Mouse (Mus musculus) C2C12 (cell line): Measurements from ENCODE around the gene Bscl2. TPM values are rescaled to one million over a fixed set of nuclear protein-coding genes. Genes with fewer than 3 reads are reported as not detected.
A peak's percentile ranks its signal among the peaks of the same experiment; 100 is the strongest.

Source experiments
- H3K27me3 ChIP-seq: one replicate; pipeline ENCODE4 v1.6.1; 2011; ENCODE audit not compliant: control insufficient read depth, insufficient read depth, insufficient read length
- H3K36me3 ChIP-seq: one replicate; pipeline ENCODE4 v1.6.1; 2011; ENCODE audit not compliant: control insufficient read depth, insufficient read depth
- H3K4me3 ChIP-seq: one replicate; pipeline ENCODE4 v1.5.1; 2011; ENCODE audit warnings: mild to moderate bottlenecking, control low read depth; ENCODE audit not compliant: poor library complexity, insufficient read depth, severe bottlenecking
- H3K79me2 ChIP-seq: one replicate; pipeline ENCODE4 v1.6.1; 2011; ENCODE audit not compliant: control insufficient read depth, insufficient read depth
- H3K79me3 ChIP-seq: one replicate; pipeline ENCODE4 v1.6.1; 2011; ENCODE audit warnings: low read depth, control low read depth
- H3ac ChIP-seq: one replicate; pipeline ENCODE3; 2011; ENCODE audit warnings: low read depth; ENCODE audit not compliant: control insufficient read depth, insufficient read length
- CEBPB ChIP-seq: IDR thresholded peaks from one replicate; pipeline ENCODE4 v1.6.1; 2011; ENCODE audit warnings: low read depth, mild to moderate bottlenecking, control low read depth, moderate library complexity
- CTCF ChIP-seq: IDR thresholded peaks from one replicate; pipeline ENCODE4 v1.5.1; 2011; ENCODE audit not compliant: control insufficient read depth, insufficient read depth, insufficient read length
- FOSL1 ChIP-seq: IDR thresholded peaks from one replicate; pipeline ENCODE4 v1.8.0; 2011; ENCODE audit warnings: mild to moderate bottlenecking, low read length; ENCODE audit not compliant: poor library complexity, insufficient read depth, severe bottlenecking
- MAX ChIP-seq: IDR thresholded peaks from one replicate; pipeline ENCODE4 v1.6.1; 2011; ENCODE audit warnings: mild to moderate bottlenecking, control low read depth
- MYOD1 ChIP-seq: IDR thresholded peaks from one replicate; pipeline ENCODE4 v1.6.1; 2011; ENCODE audit warnings: low read depth; ENCODE audit not compliant: control insufficient read depth, insufficient read length
- MYOG ChIP-seq: IDR thresholded peaks from one replicate; pipeline ENCODE4 v1.6.1; 2011; ENCODE audit not compliant: control insufficient read depth, insufficient read length; ENCODE audit errors: extremely low read depth
- USF1 ChIP-seq: IDR thresholded peaks from one replicate; pipeline ENCODE4 v1.6.1; 2011; ENCODE audit warnings: low read depth, mild to moderate bottlenecking, control low read depth, moderate library complexity
- polyA plus RNA-seq: library from polyadenylated mRNA; unstranded; fragments of >200 nt; fragmentation: generic; extraction: Trizol; gene quantifications from one replicate; pipeline ENCODE4 v1.2.1, GENCODE M21; 2012; ENCODE audit warnings: missing spikeins

Gene Bscl2
- polyA plus RNA-seq, 1 experiment: 5.4 TPM

- H3K4me3 ChIP-seq: no peak within 1 kb of the TSS
- no peaks in the 10 kb centered on the region for H3K79me2 ChIP-seq
- no peak for TF ChIP-seq CTCF
- TF ChIP-seq FOSL1: no peak
- no peak for TF ChIP-seq MYOG
- no peak for TF ChIP-seq USF1
- no peak for TF ChIP-seq MAX
- no peak for TF ChIP-seq CEBPB
- no peak for TF ChIP-seq MYOD1
- no peak within 1 kb of the TSS for H3ac ChIP-seq
- H3K36me3 ChIP-seq: peaks cover 63% of the 10 kb centered on the region
- H3K79me3 ChIP-seq: no peaks in the 10 kb centered on the region
- H3K27me3 ChIP-seq: no peaks in the 10 kb centered on the region
Observed at GRCm38 (mm10) chr19:8839103-8839907, 2.0 kb downstream of the Bscl2 start, which contains the start of gene Gng3. Gene Gng3 (minus strand): TSS chr19:8839194.

DNA sequence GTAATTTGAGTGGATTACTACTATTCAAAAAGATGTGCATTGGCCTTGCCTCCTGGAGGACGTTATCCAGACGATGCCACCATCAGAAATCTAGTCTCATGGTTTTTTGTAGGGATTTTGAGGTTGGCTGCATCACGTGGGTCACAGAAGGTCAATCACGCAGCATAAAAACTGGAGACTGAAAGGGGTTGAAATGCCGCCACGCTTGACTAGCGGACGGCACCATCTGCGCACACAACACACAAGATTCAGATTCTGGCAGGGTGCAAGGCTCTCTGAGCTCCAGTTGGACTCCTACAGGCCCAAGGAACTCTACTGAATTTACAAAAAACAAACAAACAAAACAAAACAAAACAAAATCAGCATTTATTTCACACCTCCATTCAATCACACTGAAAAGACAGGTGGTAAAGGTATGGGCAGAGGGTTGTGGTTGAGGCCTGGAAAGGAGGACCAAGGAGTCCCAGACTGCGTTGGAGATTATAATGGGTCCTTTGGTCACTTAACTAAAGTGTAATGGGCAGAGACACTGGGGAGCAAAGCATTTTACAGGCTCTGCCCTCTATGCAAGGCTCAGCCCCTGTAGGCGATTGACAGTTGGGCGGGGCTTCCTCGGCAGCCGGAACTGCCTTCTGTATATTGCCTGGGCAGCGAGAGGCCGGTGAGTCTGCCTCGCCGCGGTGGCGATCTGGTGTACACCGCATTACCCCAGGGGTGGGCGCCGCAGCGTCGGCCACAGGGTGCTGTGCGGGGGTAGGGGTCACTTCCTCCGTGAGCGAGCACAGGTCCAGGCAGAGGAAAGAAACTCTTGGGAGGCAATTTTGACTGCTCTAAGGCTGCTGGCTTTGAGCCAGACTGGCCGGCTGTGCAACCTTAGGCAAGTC, 2.9 kb downstream of the Bscl2 start:
- Histone ChIP-seq H3K27me3 (no peaks in the 10 kb centered on the region), H3K36me3 (peaks cover 58% of the 10 kb centered on the region), H3K4me3 (no peak overlapping the region), H3ac (no peak overlapping the region), H3K79me2 (no peaks in the 10 kb centered on the region), H3K79me3 (no peaks in the 10 kb centered on the region)
- TF ChIP-seq MYOD1 (no peak), CTCF (no peak), USF1 (no peak)

DNA sequence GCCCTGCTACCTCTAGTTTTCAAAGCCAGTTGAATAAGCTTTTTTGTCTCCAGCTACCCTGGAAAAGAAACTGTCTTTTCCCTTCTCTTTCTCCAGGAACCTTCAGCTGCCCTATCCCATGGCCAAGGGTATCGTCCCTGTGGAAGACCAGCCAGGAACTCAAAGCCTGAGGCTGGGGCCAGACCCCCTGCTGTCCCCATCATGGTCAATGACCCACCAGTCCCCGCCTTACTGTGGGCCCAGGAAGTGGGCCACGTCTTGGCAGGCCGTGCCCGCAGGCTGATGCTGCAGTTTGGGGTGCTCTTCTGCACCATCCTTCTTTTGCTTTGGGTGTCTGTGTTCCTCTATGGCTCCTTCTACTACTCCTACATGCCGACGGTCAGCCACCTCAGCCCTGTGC, 3.7 kb downstream of the Bscl2 start:
- Histone ChIP-seq H3K4me3 (no peak overlapping the region), H3K36me3 (peaks cover 58% of the 10 kb centered on the region), H3K27me3 (no peaks in the 10 kb centered on the region), H3K79me2 (no peaks in the 10 kb centered on the region), H3K79me3 (no peaks in the 10 kb centered on the region), H3ac (no peak overlapping the region)
- TF ChIP-seq MYOG: no peak
- TF ChIP-seq FOSL1: no peak
- no peak for TF ChIP-seq CTCF
- TF ChIP-seq MAX: no peak
- TF ChIP-seq CEBPB: no peak
- TF ChIP-seq MYOD1: no peak

GRCm38 (mm10) chr19:8842961-8843360, 5.7 kb downstream of the Bscl2 start:
- no peaks in the 10 kb centered on the region for H3K79me2 ChIP-seq
- H3K36me3 ChIP-seq: peaks cover 66% of the 10 kb centered on the region
- TF ChIP-seq CTCF (no peak), USF1 (no peak), MYOG (no peak), MAX (no peak)
- H3K4me3 ChIP-seq: no peak overlapping the region
- no peak overlapping the region for H3ac ChIP-seq
- H3K79me3 ChIP-seq: no peaks in the 10 kb centered on the region
- H3K27me3 ChIP-seq: no peaks in the 10 kb centered on the region

DNA sequence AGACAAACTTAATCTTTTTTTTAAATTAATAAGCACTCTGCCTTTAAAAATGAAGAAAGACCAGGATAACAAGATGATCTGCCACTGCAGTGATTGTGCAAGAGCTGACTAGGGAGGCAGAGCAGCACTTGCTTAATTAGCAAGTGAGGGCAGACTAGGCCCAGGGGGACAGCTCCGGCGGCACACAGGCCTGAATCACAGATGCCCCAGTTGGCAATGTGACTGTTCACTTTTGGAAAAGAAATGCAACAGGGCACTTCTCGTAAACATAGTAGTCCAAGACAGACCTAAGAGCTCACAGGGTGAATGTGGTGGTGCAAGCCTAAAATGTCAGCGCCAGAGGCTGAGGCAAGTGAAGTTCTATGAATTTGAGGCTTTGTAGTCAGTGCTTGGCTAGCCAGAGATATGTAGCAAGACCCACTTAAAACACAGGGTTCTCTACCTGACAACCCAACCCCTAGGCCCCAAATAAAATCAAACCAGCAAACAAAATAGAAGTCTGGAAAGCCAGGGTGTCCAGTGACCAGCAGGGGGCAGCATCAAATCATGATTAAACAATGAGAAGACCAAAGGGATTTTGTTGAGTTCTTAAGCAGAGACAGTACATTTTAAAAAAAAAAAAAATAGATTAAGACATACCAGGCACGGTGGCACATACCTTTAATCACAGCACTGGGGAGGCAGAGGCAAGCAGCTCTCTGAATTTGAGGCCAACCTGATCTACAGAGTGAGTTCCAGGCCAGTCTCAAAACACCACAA, 7.3 kb downstream of the Bscl2 start:
- H3K27me3 ChIP-seq: no peaks in the 10 kb centered on the region
- H3K79me3 ChIP-seq: no peaks in the 10 kb centered on the region
- TF ChIP-seq MYOD1 (no peak), CTCF (no peak), FOSL1 (no peak), MYOG (no peak), USF1 (no peak), MAX (no peak), CEBPB (peak; percentile 15)
- peaks cover 64% of the 10 kb centered on the region for H3K36me3 ChIP-seq
- no peak overlapping the region for H3ac ChIP-seq
- no peaks in the 10 kb centered on the region for H3K79me2 ChIP-seq
- no peak overlapping the region for H3K4me3 ChIP-seq
